Mouse (Mus musculus) midbrain, embryonic 16.5 days (tissue): Measurements from ENCODE around the gene Reln. TPM values are rescaled to one million over a fixed set of nuclear protein-coding genes. Genes with fewer than 3 reads are reported as not detected.

Experiments used
- ATAC-seq: fragments of 200-750 bp; cut with Nextera tagmentation; 2 replicates; pipeline ENCODE4 v1.8.0; 2017; ENCODE audit warnings: moderate TSS enrichment
- H3K27ac ChIP-seq: fragments of 300-500 bp; sonication (generic); 2 replicates; pipeline ENCODE4 v1.5.1; 2014; ENCODE audit warnings: mild to moderate bottlenecking, low read length, mixed read lengths
- H3K27me3 ChIP-seq: fragments of 300-500 bp; sonication (generic); 2 replicates; pipeline ENCODE4 v1.6.1; 2014; ENCODE audit warnings: low read depth, low read length, mixed read lengths; ENCODE audit not compliant: control insufficient read depth, insufficient read depth
- H3K36me3 ChIP-seq: fragments of 300-500 bp; sonication (generic); 2 replicates; pipeline ENCODE4 v1.6.1; 2014; ENCODE audit warnings: mild to moderate bottlenecking, low read length, moderate library complexity, mixed read lengths; ENCODE audit not compliant: control insufficient read depth, insufficient read depth
- H3K4me1 ChIP-seq: fragments of 300-500 bp; sonication (generic); 2 replicates; pipeline ENCODE4 v1.6.1; 2014; ENCODE audit warnings: mild to moderate bottlenecking, low read length, mixed read lengths; ENCODE audit not compliant: control insufficient read depth, insufficient read depth
- H3K4me2 ChIP-seq: fragments of 300-500 bp; sonication (generic); 2 replicates; pipeline ENCODE4 v1.6.1; 2014; ENCODE audit warnings: mild to moderate bottlenecking, low read length, mixed read lengths
- H3K4me3 ChIP-seq: fragments of 300-500 bp; sonication (generic); 2 replicates; pipeline ENCODE4 v1.5.1; 2014; ENCODE audit warnings: low read depth, mild to moderate bottlenecking, low read length, moderate library complexity, mixed read lengths
- H3K9ac ChIP-seq: fragments of 300-500 bp; sonication (generic); 2 replicates; pipeline ENCODE4 v1.6.1; 2014; ENCODE audit warnings: low read depth, low read length, mixed read lengths
- H3K9me3 ChIP-seq: fragments of 300-500 bp; sonication (generic); replicated peaks from 2 replicates; pipeline ENCODE4 v1.6.1; 2014; ENCODE audit warnings: mild to moderate bottlenecking, low read length, mixed read lengths; ENCODE audit not compliant: control insufficient read depth, poor library complexity, severe bottlenecking
- WGBS: fragments of 180-500 bp; shearing (Covaris S2); extraction: QIAGEN DNeasy Blood & Tissue Kit; methylation state at CpG from one replicate; pipeline ENCODE4 v1.1.7; 2014; 5-methylcytosine and 5-hydroxymethylcytosine counted together
- polyA plus RNA-seq: library from polyadenylated mRNA; unstranded; fragments of >200 nt; fragmentation: Nextera tagmentation; extraction: Ambion mirVana; gene quantifications from 2 replicates; pipeline ENCODE4 v1.2.1, GENCODE M21; 2015

Reln gene
- polyA plus RNA-seq, 1 experiment from 2014 or later: 39.5 TPM

GRCm38 (mm10) chr5:22187599-22187998 lies 156.9 kb downstream of the Reln start:
- H3K4me3 ChIP-seq: no peak overlapping the region
- H3K9me3 ChIP-seq: no peaks in the 10 kb centered on the region
- H3K4me1 ChIP-seq: peaks cover 7% of the 10 kb centered on the region
- no peak for ATAC-seq
- H3K36me3 ChIP-seq: no peaks in the 10 kb centered on the region
- H3K27ac ChIP-seq: no peak overlapping the region
- H3K4me2 ChIP-seq: no peak overlapping the region
- WGBS: 68% methylated on average over 3 of the region's 3 CpGs
- no peak overlapping the region for H3K9ac ChIP-seq
- H3K27me3 ChIP-seq: no peaks in the 10 kb centered on the region

DNA sequence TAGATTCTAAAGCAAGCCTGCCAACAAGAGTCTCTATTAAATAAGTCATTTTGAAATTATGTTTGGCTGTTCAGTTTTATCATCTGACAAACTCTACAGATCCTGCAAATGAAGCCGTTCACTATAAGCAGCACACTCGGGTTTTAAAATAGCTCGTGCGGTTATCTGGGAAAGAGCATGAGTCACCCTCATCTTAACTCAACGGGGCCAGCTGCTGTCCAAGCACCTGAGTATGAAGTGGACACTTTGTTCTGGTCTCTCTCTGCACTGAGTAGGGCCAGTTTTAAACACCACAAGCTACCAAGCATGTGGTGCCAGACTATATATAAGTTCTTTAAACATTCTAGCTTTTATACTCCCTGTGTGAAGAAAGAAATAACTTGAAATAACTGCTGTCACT lies 168.0 kb downstream of the Reln start:
- Histone ChIP-seq H3K4me3 (no peak overlapping the region), H3K4me2 (no peak overlapping the region), H3K9ac (no peak overlapping the region), H3K27me3 (no peaks in the 10 kb centered on the region), H3K4me1 (no peaks in the 10 kb centered on the region), H3K36me3 (no peaks in the 10 kb centered on the region), H3K27ac (no peak overlapping the region), H3K9me3 (no peaks in the 10 kb centered on the region)
- no peak for ATAC-seq
- 83% methylated on average over 5 of the region's 5 CpGs for WGBS

DNA sequence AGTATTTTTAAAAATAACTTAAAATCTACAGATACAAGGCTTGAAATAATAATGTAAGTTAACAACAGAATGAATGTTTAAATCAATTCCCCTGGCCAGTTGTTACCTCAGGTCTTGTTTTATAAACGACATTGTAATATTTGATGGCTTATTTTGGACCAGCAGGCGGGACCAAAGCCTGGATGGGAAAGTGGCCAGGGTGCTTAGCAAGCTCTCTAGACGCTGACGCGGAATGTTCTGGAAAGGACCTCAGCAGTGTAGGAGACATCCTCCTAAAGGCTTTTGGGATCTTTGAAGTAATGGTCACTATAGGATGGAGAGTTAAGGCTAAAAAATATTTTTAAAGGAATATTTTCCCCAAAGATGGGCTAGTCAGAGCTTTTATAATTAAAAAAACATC lies 173.2 kb downstream of the Reln start:
- no peak overlapping the region for H3K4me3 ChIP-seq
- no peaks in the 10 kb centered on the region for H3K27me3 ChIP-seq
- no peak overlapping the region for H3K4me2 ChIP-seq
- 87% methylated on average over 5 of the region's 5 CpGs for whole genome bisulfite sequencing
- no peak overlapping the region for H3K9ac ChIP-seq
- H3K4me1 ChIP-seq: no peaks in the 10 kb centered on the region
- H3K36me3 ChIP-seq: no peaks in the 10 kb centered on the region
- no peaks in the 10 kb centered on the region for H3K9me3 ChIP-seq
- ATAC-seq: no peak
- no peak overlapping the region for H3K27ac ChIP-seq

DNA sequence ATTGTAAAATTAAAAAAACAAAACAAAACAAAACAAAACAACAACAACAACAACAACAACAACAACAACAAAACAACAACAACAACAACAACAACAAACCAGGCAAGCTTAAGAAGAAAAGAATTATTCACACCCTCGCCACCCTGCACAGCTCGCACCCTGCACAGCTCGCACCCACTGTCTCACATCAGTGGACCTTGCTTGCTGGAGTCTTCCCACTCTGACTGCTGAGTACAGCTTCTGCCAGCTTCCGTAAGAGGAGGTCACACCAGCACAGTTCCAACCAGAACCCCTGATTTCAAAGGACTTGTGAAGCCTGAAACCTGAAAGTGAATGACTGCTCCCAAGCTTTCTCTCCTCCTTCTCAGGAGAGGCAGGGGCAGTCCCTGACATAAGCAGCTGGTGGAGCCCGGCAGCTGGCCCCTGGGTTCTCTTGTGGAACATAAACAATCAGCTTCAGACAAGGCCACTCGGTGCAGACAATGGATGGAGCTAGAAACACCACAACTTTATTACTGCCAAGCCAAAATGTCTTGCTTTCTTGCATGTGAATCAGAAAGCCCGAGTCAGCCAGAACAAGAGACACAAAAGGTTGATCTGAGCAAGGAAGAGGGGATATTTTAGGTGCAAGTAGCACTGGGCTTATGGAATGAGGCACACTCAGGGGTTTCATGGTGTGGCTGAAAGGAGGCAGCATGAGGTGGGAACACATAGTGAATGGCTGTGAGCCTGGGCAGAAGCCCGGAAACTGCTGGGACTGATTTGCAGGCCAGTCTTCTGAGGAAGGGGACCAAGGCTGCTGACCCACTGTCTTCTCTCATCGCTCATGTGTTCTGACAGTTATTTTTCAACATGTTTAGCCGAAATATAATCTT lies 180.2 kb downstream of the Reln start:
- Histone ChIP-seq H3K9me3 (no peaks in the 10 kb centered on the region), H3K4me2 (no peak overlapping the region), H3K4me1 (no peaks in the 10 kb centered on the region), H3K4me3 (no peak overlapping the region), H3K36me3 (no peaks in the 10 kb centered on the region), H3K27ac (no peak overlapping the region), H3K9ac (no peak overlapping the region), H3K27me3 (no peaks in the 10 kb centered on the region)
- 56% methylated on average over 10 of the region's 10 CpGs for WGBS
- ATAC-seq: peak; percentile 72

DNA sequence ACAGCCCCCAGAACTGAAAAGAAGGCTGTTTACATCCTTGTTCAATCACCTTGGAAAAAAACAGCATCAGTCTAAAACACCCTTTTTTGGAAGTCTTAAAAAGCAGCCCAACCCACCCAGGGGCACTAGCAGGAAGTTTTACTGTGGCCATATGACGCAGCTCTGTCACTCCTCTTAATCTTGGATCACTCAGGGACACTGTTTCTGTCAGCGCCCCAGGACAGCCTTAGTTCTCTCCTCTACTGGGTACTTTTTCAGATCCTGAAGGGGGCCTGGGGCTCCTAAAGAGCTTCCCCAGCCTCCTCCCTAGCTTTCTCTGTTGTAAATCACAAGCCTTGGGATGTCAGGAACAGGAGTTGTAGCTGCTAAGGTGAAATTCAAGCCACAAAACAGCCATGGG lies 183.6 kb downstream of the Reln start:
- no peaks in the 10 kb centered on the region for H3K9me3 ChIP-seq
- 61% methylated on average over 2 of the region's 2 CpGs for WGBS
- H3K36me3 ChIP-seq: no peaks in the 10 kb centered on the region
- H3K9ac ChIP-seq: no peak overlapping the region
- peaks cover 3% of the 10 kb centered on the region for H3K4me1 ChIP-seq
- no peak overlapping the region for H3K4me2 ChIP-seq
- H3K4me3 ChIP-seq: no peak overlapping the region
- H3K27me3 ChIP-seq: no peaks in the 10 kb centered on the region
- no peak for ATAC-seq
- no peak overlapping the region for H3K27ac ChIP-seq

GRCm38 (mm10) chr5:22158754-22159153 lies 185.7 kb downstream of the Reln start:
- 82% methylated on average over 11 of the region's 11 CpGs for WGBS
- no peak overlapping the region for H3K27ac ChIP-seq
- H3K4me3 ChIP-seq: no peak overlapping the region

GRCm38 (mm10) chr5:22153601-22154000 lies 190.9 kb downstream of the Reln start:
- Histone ChIP-seq H3K27ac (peak overlapping the region; percentile 64), H3K27me3 (no peaks in the 10 kb centered on the region), H3K4me2 (no peak overlapping the region), H3K4me1 (peaks cover 16% of the 10 kb centered on the region), H3K9me3 (no peaks in the 10 kb centered on the region), H3K4me3 (no peak overlapping the region), H3K36me3 (no peaks in the 10 kb centered on the region), H3K9ac (no peak overlapping the region)
- WGBS: 14% methylated on average over 6 of the region's 6 CpGs
- peak; percentile 83 for ATAC-seq

More at GRCm38 (mm10) chr5:22158754-22159153, 185.7 kb downstream of the Reln start:
- H3K36me3 ChIP-seq: no peaks in the 10 kb centered on the region
- no peaks in the 10 kb centered on the region for H3K27me3 ChIP-seq
- H3K4me1 ChIP-seq: peaks cover 11% of the 10 kb centered on the region
- ATAC-seq: no peak
- no peaks in the 10 kb centered on the region for H3K9me3 ChIP-seq
- H3K9ac ChIP-seq: no peak overlapping the region
- no peak overlapping the region for H3K4me2 ChIP-seq

DNA sequence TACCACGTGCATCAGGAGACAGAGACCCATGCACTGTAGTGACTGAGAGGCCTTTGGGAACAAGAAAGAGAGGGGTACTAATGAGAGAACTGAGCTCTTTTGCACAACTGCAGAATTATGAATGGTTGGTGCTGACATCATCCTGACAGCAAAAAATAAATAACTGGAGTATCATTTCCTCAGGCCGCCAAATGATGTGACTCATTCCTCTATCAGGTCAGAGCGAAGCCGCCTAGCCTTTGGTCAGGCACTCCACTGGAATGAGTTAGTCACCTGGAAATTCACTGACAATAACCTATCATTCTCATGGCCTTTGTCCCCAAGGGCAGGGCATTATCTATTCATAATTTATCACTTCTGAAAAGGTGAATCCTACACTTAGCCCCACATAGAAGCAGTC lies 202.7 kb downstream of the Reln start:
- Histone ChIP-seq H3K4me1 (no peaks in the 10 kb centered on the region), H3K36me3 (no peaks in the 10 kb centered on the region), H3K27ac (no peak overlapping the region), H3K9ac (no peak overlapping the region), H3K9me3 (no peaks in the 10 kb centered on the region; the same call in 1 of the 2 replicates), H3K4me3 (no peak overlapping the region), H3K4me2 (no peak overlapping the region), H3K27me3 (no peaks in the 10 kb centered on the region)
- 79% methylated on average over 4 of the region's 4 CpGs for WGBS
- ATAC-seq: no peak

GRCm38 (mm10) chr5:22139015-22139414 lies 205.5 kb downstream of the Reln start:
- no peak overlapping the region for H3K27ac ChIP-seq
- WGBS: 42% methylated on average over 2 of the region's 2 CpGs
- no peak; the same call in 1 of the 2 replicates for ATAC-seq

More at GRCm38 (mm10) chr5:22139015-22139414, 205.5 kb downstream of the Reln start:
- no peak overlapping the region for H3K4me3 ChIP-seq
- H3K4me1 ChIP-seq: no peaks in the 10 kb centered on the region
- no peak overlapping the region for H3K4me2 ChIP-seq
- no peaks in the 10 kb centered on the region; the same call in 1 of the 2 replicates for H3K9me3 ChIP-seq
- no peaks in the 10 kb centered on the region for H3K27me3 ChIP-seq
- no peaks in the 10 kb centered on the region for H3K36me3 ChIP-seq
- no peak overlapping the region for H3K9ac ChIP-seq
